Mouse (Mus musculus): ENCODE measurements around the gene H2-Ke6. TPM values are rescaled to one million over a fixed set of nuclear protein-coding genes. Genes with fewer than 3 reads are reported as not detected.
"Not testable (repeated sequence)": the region's sequence is repeated elsewhere in the genome, so short reads cannot be mapped to it uniquely, and the experiment has no call there.

The H2-Ke6 gene
- polyA plus RNA-seq, 1 experiment, result 75.6 TPM

GRCm38 (mm10) chr17:34029890-34030595 lies 2.2 kb upstream of the H2-Ke6 start:
- DNase-seq (ENCODE audit: low read depth), result no peak

GRCm38 (mm10) chr17:34029150-34029889 lies 1.5 kb upstream of the H2-Ke6 start:
- no peak for DNase-seq (ENCODE audit: low read depth)

- DNase-seq (ENCODE audit: low read depth), result no peak
These were observed 765 bp upstream of the H2-Ke6 start for GRCm38 (mm10) chr17:34028501-34029149.

GRCm38 (mm10) chr17:34026917-34027655 lies 774 bp downstream of the H2-Ke6 start:
- no peak for DNase-seq (ENCODE audit: low read depth)

- DNase-seq (ENCODE audit: low read depth), result no peak
These were observed 1.6 kb downstream of the H2-Ke6 start for GRCm38 (mm10) chr17:34026221-34026620.

GRCm38 (mm10) chr17:34025756-34026151 lies 2.1 kb downstream of the H2-Ke6 start:
- no peak for DNase-seq (ENCODE audit: low read depth)

- no peak for DNase-seq (ENCODE audit: low read depth)
These were observed 2.8 kb downstream of the H2-Ke6 start for GRCm38 (mm10) chr17:34024861-34025755.

- DNase-seq (ENCODE audit: low read depth), result no peak
These were observed 3.5 kb downstream of the H2-Ke6 start, which contains the start of gene Ring1 for GRCm38 (mm10) chr17:34024317-34024821. TSS of gene Ring1 (minus strand) at chr17:34024680.

GRCm38 (mm10) chr17:34023678-34024077 lies 4.2 kb downstream of the H2-Ke6 start:
- no peak for DNase-seq (ENCODE audit: low read depth)

GRCm38 (mm10) chr17:34022987-34023386 lies 4.9 kb downstream of the H2-Ke6 start:
- no peak for DNase-seq (ENCODE audit: low read depth)

GRCm38 (mm10) chr17:34022414-34022783 lies 5.5 kb downstream of the H2-Ke6 start:
- DNase-seq (ENCODE audit: low read depth), result no peak

GRCm38 (mm10) chr17:34021539-34022413 lies 6.1 kb downstream of the H2-Ke6 start:
- DNase-seq (ENCODE audit: low read depth), result no peak

- no peak for DNase-seq (ENCODE audit: low read depth)
These were observed 14.4 kb downstream of the H2-Ke6 start for GRCm38 (mm10) chr17:34013436-34013835.

GRCm38 (mm10) chr17:34010156-34010555 lies 17.7 kb downstream of the H2-Ke6 start:
- no peak for DNase-seq (ENCODE audit: low read depth)

GRCm38 (mm10) chr17:34006570-34006969 lies 21.3 kb downstream of the H2-Ke6 start:
- DNase-seq (ENCODE audit: low read depth), result no peak

- no peak for DNase-seq (ENCODE audit: low read depth)
These were observed 24.4 kb downstream of the H2-Ke6 start for GRCm38 (mm10) chr17:34003426-34003825.

GRCm38 (mm10) chr17:34000796-34001195 lies 27.1 kb downstream of the H2-Ke6 start:
- not testable (repeated sequence) for DNase-seq (ENCODE audit: low read depth)

- peak; percentile 57 for DNase-seq (ENCODE audit: low read depth)
These were observed 27.7 kb downstream of the H2-Ke6 start, which contains the start of gene H2-K1 for GRCm38 (mm10) chr17:34000150-34000537. TSS of gene H2-K1 (minus strand) at chr17:34000347.

GRCm38 (mm10) chr17:33999341-34000149 lies 28.3 kb downstream of the H2-Ke6 start:
- no peak for DNase-seq (ENCODE audit: low read depth)

All from gonadal fat pad, adult 2 months (tissue).